In the genomic region with DNA sequence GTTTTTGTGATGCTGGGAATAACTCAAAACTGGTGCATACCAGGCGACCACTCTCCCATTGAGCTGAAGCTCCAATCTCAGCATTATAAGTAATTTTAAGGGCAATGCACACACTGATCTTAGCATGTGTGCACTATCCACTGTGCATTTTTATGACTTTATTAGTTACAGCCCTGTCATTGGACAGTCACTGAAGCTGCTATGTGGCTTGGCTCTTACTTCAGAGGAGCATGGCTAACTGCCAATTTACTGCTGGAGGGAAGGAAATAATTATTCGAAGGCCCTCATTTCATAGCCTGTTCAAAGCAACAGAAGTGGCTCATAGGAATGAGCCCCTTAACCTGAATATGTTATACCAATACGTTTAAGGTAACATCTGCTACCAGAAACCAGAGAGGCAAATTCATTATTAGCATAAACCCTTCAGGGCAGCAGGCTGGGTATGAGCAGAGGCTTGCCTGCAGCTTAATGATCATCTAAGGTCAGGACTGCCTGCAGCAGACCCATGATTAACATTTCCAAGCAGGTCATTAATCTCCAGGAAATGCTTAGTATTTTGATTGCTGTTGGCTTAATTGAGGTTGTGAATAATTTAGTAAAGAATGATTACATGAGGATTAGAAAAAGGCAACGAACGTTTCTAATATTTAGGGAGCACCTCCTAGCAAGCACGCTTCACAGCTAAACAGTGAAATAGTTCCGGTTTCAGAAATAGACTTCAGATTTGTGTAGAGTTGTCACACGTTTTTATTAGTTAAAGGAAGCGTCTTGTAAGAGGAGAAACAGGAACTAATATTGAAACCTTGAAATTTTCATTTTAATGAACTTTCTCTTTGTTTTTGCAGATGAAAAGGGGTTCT, we compare ENCODE assay signal across 9 mouse cellular contexts. TPM values are rescaled to one million over a fixed set of nuclear protein-coding genes. Genes with fewer than 3 reads are reported as not detected.
DNase-seq lines count a peak whose midpoint lies in the region; ATAC-seq lines count a peak whose summit lies in the region.
"Had no signal": no experiment of that assay in that cellular context is flagged by ENCODE, and none has a peak within 500 bp of the region (broad histone marks: within the 10 kb centered on the region; RNA-seq: fewer than 3 reads in every experiment).

No protein-coding gene starts in this region.

- H3K9ac ChIP-seq in lung, embryonic 15.5 days = no peak overlapping the region
- H3K9ac ChIP-seq in embryonic facial prominence, embryonic 15.5 days = no peak overlapping the region
- H3K9ac ChIP-seq in kidney, embryonic 14.5 days (ENCODE audit: low read depth, low read length) = no peak overlapping the region
- no peak overlapping the region for H3K9ac ChIP-seq in midbrain, embryonic 16.5 days (ENCODE audit: low read depth, low read length)

- peaks cover 5% of the 10 kb centered on the region; the same call in 1 of the 2 replicates for H3K4me1 ChIP-seq in lung, embryonic 15.5 days
- H3K4me1 ChIP-seq in embryonic facial prominence, embryonic 15.5 days = no peaks in the 10 kb centered on the region; the same call in 1 of the 2 replicates
- H3K4me1 ChIP-seq in kidney, embryonic 14.5 days (ENCODE audit: control insufficient read depth, insufficient read depth, low read length) = peaks cover 5% of the 10 kb centered on the region; the same call in 1 of the 2 replicates
- 0 out of 2 replicates have a peak, but pooled peaks cover 3% of the 10 kb centered on the region for H3K4me1 ChIP-seq in midbrain, embryonic 16.5 days (ENCODE audit: control insufficient read depth, insufficient read depth, low read length)

- no peaks in the 10 kb centered on the region for H3K9me3 ChIP-seq in lung, embryonic 15.5 days
- H3K9me3 ChIP-seq in embryonic facial prominence, embryonic 15.5 days (replicated peaks) = 0 out of 2 replicates have a peak, but pooled peaks cover 3% of the 10 kb centered on the region
- H3K9me3 ChIP-seq in kidney, embryonic 14.5 days (ENCODE audit: control insufficient read depth, low read length) = peaks cover 7% of the 10 kb centered on the region; the same call in 1 of the 2 replicates
- H3K9me3 ChIP-seq in midbrain, embryonic 16.5 days (replicated peaks; ENCODE audit: control insufficient read depth, low read length, poor library complexity, severe bottlenecking) = peaks cover 8% of the 10 kb centered on the region; the same call in 1 of the 2 replicates

- no peak overlapping the region for H3K4me2 ChIP-seq in lung, embryonic 15.5 days
- no peak overlapping the region for H3K4me2 ChIP-seq in embryonic facial prominence, embryonic 15.5 days (replicated peaks)
- H3K4me2 ChIP-seq in kidney, embryonic 14.5 days (replicated peaks; ENCODE audit: low read depth, low read length) = no peak overlapping the region; the same call in 1 of the 2 replicates
- no peak overlapping the region for H3K4me2 ChIP-seq in midbrain, embryonic 16.5 days (ENCODE audit: low read length)

- no peak for DNase-seq in lung, adult 18-20 months
- no peak for DNase-seq in thymus, postnatal 36 days
- no peak for DNase-seq in layer of hippocampus, postnatal 14 days (ENCODE audit: low spot score in 2 of 2)
- DNase-seq in cerebellum, adult 9-11 months = no peak

- peak; percentile 92; the same call in 1 of the 2 replicates for ATAC-seq in lung, embryonic 15.5 days (ENCODE audit: borderline replicate concordance, extremely low read depth, low FRiP score, low TSS enrichment)
- 0 out of 2 replicates have a peak, but pooled peaks have one; percentile 19 for ATAC-seq in embryonic facial prominence, embryonic 15.5 days (ENCODE audit: insufficient number of reproducible peaks, low FRiP score, low TSS enrichment, low read depth)
- ATAC-seq in kidney, embryonic 14.5 days (ENCODE audit: low FRiP score, low TSS enrichment) = peak; percentile 93
- peak; percentile 96 for ATAC-seq in midbrain, embryonic 16.5 days

- WGBS in lung, embryonic 15.5 days = 36% methylated on average over 9 of the region's 9 CpGs
- WGBS in embryonic facial prominence, embryonic 15.5 days = 31% methylated on average over 9 of the region's 9 CpGs
- WGBS in kidney, embryonic 14.5 days = 37% methylated on average over 9 of the region's 9 CpGs
- 23% methylated on average over 9 of the region's 9 CpGs for WGBS in midbrain, embryonic 16.5 days

- H3K36me3 ChIP-seq in lung, embryonic 15.5 days = no peaks in the 10 kb centered on the region
- H3K36me3 ChIP-seq in embryonic facial prominence, embryonic 15.5 days = no peaks in the 10 kb centered on the region
- H3K36me3 ChIP-seq in kidney, embryonic 14.5 days (ENCODE audit: control insufficient read depth, insufficient read depth, low read length) = no peaks in the 10 kb centered on the region
- H3K36me3 ChIP-seq in midbrain, embryonic 16.5 days (ENCODE audit: control insufficient read depth, insufficient read depth, low read length) = 0 out of 2 replicates have a peak, but pooled peaks cover 2% of the 10 kb centered on the region

- H3K4me3 ChIP-seq in lung, embryonic 15.5 days = no peak overlapping the region
- H3K4me3 ChIP-seq in embryonic facial prominence, embryonic 15.5 days (replicated peaks) = no peak overlapping the region
- no peak overlapping the region for H3K4me3 ChIP-seq in kidney, embryonic 14.5 days (ENCODE audit: low read length)
- H3K4me3 ChIP-seq in midbrain, embryonic 16.5 days (ENCODE audit: low read depth, low read length) = no peak overlapping the region

- H3K27me3 ChIP-seq in lung, embryonic 15.5 days = no peaks in the 10 kb centered on the region
- H3K27me3 ChIP-seq in embryonic facial prominence, embryonic 15.5 days = no peaks in the 10 kb centered on the region
- H3K27me3 ChIP-seq in kidney, embryonic 14.5 days (ENCODE audit: control insufficient read depth, insufficient read depth, low read length) = no peaks in the 10 kb centered on the region
- no peaks in the 10 kb centered on the region for H3K27me3 ChIP-seq in midbrain, embryonic 16.5 days (ENCODE audit: control insufficient read depth, insufficient read depth, low read depth, low read length)

- H3K27ac ChIP-seq in lung, embryonic 15.5 days = no peak overlapping the region
- no peak overlapping the region for H3K27ac ChIP-seq in embryonic facial prominence, embryonic 15.5 days (replicated peaks)
- peak overlapping the region; percentile 62; the same call in 1 of the 2 replicates for H3K27ac ChIP-seq in kidney, embryonic 14.5 days (ENCODE audit: low read depth, low read length)
- H3K27ac ChIP-seq in midbrain, embryonic 16.5 days (ENCODE audit: low read length) = peak overlapping the region; percentile 50

RNA-seq across cellular contexts. Expression of a gene that starts 25.4 kb away (rescaled TPM):
- polyA plus RNA-seq in lung, embryonic 15.5 days (2015; fragmentation: Nextera tagmentation; extraction: Ambion mirVana) = 0.65 and 0.84 TPM in 2 replicates
- 0.36 and 0.38 TPM in 2 replicates for polyA plus RNA-seq in embryonic facial prominence, embryonic 15.5 days (2015; fragmentation: Nextera tagmentation; extraction: Ambion mirVana)
- 0.77 and 1.1 TPM in 2 replicates for polyA plus RNA-seq in kidney, embryonic 14.5 days (2014; fragmentation: Nextera tagmentation; extraction: Ambion mirVana)
- 3.4 and 4.2 TPM in 2 replicates for polyA plus RNA-seq in midbrain, embryonic 16.5 days (2015; fragmentation: Nextera tagmentation; extraction: Ambion mirVana)
- total RNA-seq in layer of hippocampus, postnatal 14 days (2021) = under 1 TPM in 1 of 2 experiments, not detected in 1; 0.60 TPM
- total RNA-seq: adrenal gland, postnatal 36 days had no signal

RNA-seq across cellular contexts. Expression of a gene that starts 26.1 kb away (rescaled TPM):
- 17.4 and 17.5 TPM in 2 replicates for polyA plus RNA-seq in lung, embryonic 15.5 days (2015; fragmentation: Nextera tagmentation; extraction: Ambion mirVana)
- polyA plus RNA-seq in embryonic facial prominence, embryonic 15.5 days (2015; fragmentation: Nextera tagmentation; extraction: Ambion mirVana) = 18.8 and 20.2 TPM in 2 replicates
- polyA plus RNA-seq in kidney, embryonic 14.5 days (2014; fragmentation: Nextera tagmentation; extraction: Ambion mirVana) = 19.8 and 24.4 TPM in 2 replicates
- 18.2 and 19.1 TPM in 2 replicates for polyA plus RNA-seq in midbrain, embryonic 16.5 days (2015; fragmentation: Nextera tagmentation; extraction: Ambion mirVana)
- 10 to 100 TPM; 13.7 to 16.1 TPM for total RNA-seq in layer of hippocampus, postnatal 14 days (2021)

RNA-seq across cellular contexts. Expression of a gene that starts 48.7 kb away (rescaled TPM):
- polyA plus RNA-seq in lung, embryonic 15.5 days (2015; fragmentation: Nextera tagmentation; extraction: Ambion mirVana) = 32.2 and 32.5 TPM in 2 replicates
- 31.1 and 32.6 TPM in 2 replicates for polyA plus RNA-seq in embryonic facial prominence, embryonic 15.5 days (2015; fragmentation: Nextera tagmentation; extraction: Ambion mirVana)
- polyA plus RNA-seq in kidney, embryonic 14.5 days (2014; fragmentation: Nextera tagmentation; extraction: Ambion mirVana) = 36.2 and 67.0 TPM in 2 replicates
- polyA plus RNA-seq in midbrain, embryonic 16.5 days (2015; fragmentation: Nextera tagmentation; extraction: Ambion mirVana) = 19.2 and 22.3 TPM in 2 replicates
- 10 to 100 TPM; 21.3 to 22.6 TPM for total RNA-seq in layer of hippocampus, postnatal 14 days (2021)

Comparison
In these comparisons a context has a peak if more than half of its experiments do, and no peak if none do; other contexts are left out.
1. ATAC-seq: peak in every context shown above with its lines; median percentile 96 in midbrain, embryonic 16.5 days; 93 in kidney, embryonic 14.5 days; 92 in lung, embryonic 15.5 days; 19 in embryonic facial prominence, embryonic 15.5 days.
2. H3K27ac ChIP-seq: peak in kidney, embryonic 14.5 days (single experiment) and midbrain, embryonic 16.5 days (single experiment); none in lung, embryonic 15.5 days (single experiment) and embryonic facial prominence, embryonic 15.5 days (single experiment).